Mouse (Mus musculus) neural tube, embryonic 15.5 days (tissue): ENCODE results near the gene Aamp. TPM values are rescaled to one million over a fixed set of nuclear protein-coding genes. Genes with fewer than 3 reads are reported as not detected.

Source experiments
- ATAC-seq: fragments of 200-750 bp; cut with Nextera tagmentation; 2 replicates; pipeline ENCODE4 v1.8.0; 2017; ENCODE audit warnings: mild to moderate bottlenecking, moderate TSS enrichment, moderate library complexity; ENCODE audit not compliant: low FRiP score
- H3K27ac ChIP-seq: fragments of 300-500 bp; sonication (generic); replicated peaks from 2 replicates; pipeline ENCODE4 v1.5.1; 2015; ENCODE audit warnings: mild to moderate bottlenecking, inconsistent platforms
- H3K27me3 ChIP-seq: fragments of 300-500 bp; sonication (generic); replicated peaks from 2 replicates; pipeline ENCODE4 v1.6.1; 2015; ENCODE audit warnings: inconsistent platforms
- H3K36me3 ChIP-seq: fragments of 300-500 bp; sonication (generic); 2 replicates; pipeline ENCODE4 v1.6.1; 2015; ENCODE audit warnings: inconsistent platforms
- H3K4me1 ChIP-seq: fragments of 300-500 bp; sonication (generic); 2 replicates; pipeline ENCODE4 v1.6.1; 2015; ENCODE audit warnings: inconsistent platforms
- H3K4me2 ChIP-seq: fragments of 300-500 bp; sonication (generic); 2 replicates; pipeline ENCODE4 v1.6.1; 2015; ENCODE audit warnings: inconsistent platforms, mild to moderate bottlenecking, moderate library complexity
- H3K4me3 ChIP-seq: fragments of 300-500 bp; sonication (generic); replicated peaks from 2 replicates; pipeline ENCODE4 v1.5.1; 2015; ENCODE audit warnings: mild to moderate bottlenecking, inconsistent platforms
- H3K9ac ChIP-seq: fragments of 300-500 bp; sonication (generic); replicated peaks from 2 replicates; pipeline ENCODE4 v1.6.1; 2015; ENCODE audit warnings: mild to moderate bottlenecking, inconsistent platforms
- H3K9me3 ChIP-seq: fragments of 300-500 bp; sonication (generic); replicated peaks from 2 replicates; pipeline ENCODE4 v1.6.1; 2016; ENCODE audit warnings: inconsistent platforms
- WGBS: fragments of 180-500 bp; shearing (Covaris S2); methylation state at CpG from one replicate; pipeline ENCODE4 v1.1.7; 2015; ENCODE audit warnings: mixed read lengths; 5-methylcytosine and 5-hydroxymethylcytosine counted together
- polyA plus RNA-seq: library from polyadenylated mRNA; unstranded; fragments of >200 nt; fragmentation: Nextera tagmentation; extraction: Ambion mirVana; gene quantifications from 2 replicates; pipeline ENCODE4 v1.2.1, GENCODE M21; 2015

Aamp gene
- polyA plus RNA-seq, 1 experiment from 2014 or later: 209 TPM

DNA sequence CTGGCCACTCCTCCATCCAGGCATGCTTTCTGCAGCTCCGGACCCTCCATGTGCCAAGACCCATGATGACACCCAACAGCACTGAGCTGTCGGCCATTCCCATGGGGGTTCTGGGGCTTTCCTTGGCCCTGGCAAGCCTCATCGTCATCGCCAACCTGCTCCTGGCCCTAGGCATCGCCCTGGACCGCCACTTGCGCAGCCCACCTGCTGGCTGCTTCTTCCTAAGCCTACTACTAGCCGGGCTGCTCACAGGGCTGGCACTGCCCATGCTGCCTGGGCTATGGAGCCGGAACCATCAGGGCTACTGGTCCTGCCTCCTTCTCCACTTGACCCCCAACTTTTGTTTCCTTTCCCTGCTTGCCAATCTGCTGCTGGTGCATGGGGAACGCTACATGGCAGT is 6.0 kb downstream of the Aamp start, which contains the start of gene Gpbar1:
Gpbar1 (plus strand) TSS at position 13 of the 400 bp plus-strand sequence.
- Histone ChIP-seq H3K4me3 (no peak within 1 kb of the TSS), H3K9me3 (no peaks in the 10 kb centered on the region), H3K4me1 (peaks cover 23% of the 10 kb centered on the region), H3K27me3 (no peaks in the 10 kb centered on the region), H3K9ac (no peak within 1 kb of the TSS), H3K27ac (no peak within 1 kb of the TSS), H3K36me3 (peaks cover 41% of the 10 kb centered on the region), H3K4me2 (no peak within 1 kb of the TSS)
- ATAC-seq: no peak
- 94% methylated on average over 10 of the region's 10 CpGs for WGBS

DNA sequence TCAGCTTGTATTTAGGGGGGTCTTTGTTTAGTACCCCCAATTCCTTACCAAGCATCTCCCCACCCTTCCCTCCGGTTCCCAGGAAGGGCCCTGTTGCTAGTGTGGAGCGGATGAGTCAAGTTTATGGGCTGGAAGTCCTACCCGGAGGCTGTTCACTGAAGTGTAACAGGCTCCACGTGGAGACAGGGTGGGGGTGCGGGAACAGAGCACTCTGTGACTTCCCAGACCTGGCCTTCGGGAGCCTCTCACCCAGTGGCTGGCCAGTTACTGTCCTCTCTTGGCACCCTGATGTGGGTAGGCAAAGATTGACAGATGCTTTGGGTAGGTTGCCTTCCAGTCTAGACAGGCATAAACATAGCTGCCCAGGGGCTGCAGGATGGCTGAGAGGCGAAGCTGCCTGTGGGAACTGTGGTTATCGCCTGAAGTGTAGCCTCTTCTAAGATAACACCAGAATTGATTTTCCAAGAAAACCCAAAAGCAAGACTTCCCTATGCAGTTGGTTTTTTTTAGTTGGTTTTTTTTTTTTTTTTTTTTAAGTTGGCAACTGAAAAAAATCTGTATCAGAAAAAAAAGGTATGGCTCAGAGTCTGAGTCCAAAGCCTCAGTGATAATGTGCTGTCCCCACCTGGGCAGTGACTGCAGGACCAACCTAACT is 6.5 kb downstream of the Aamp start:
- 49% methylated on average over 8 of the region's 8 CpGs for WGBS
- no peak for ATAC-seq
- H3K4me2 ChIP-seq: no peak overlapping the region

DNA sequence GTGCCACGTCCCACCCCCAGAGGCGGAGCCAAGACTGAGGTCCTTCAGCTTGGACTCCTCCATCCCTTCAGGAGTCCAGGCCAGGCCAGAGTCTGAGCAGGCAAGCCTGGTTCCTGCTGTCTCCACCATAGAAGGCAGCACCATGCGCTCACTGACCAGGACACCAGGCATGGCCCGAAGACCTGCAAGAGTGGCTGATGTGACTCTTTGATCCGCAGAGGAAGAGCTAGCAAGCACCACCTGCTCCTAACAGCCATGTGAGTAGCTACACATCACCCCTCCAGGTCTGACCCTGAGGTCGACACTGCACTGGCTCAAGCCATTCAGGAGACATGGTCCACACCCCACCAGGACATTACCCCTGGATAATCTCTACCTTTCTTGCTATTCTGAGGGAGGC is 7.5 kb downstream of the Aamp start:
- no peaks in the 10 kb centered on the region for H3K27me3 ChIP-seq
- no peak for ATAC-seq
- WGBS: 73% methylated on average over 6 of the region's 6 CpGs
- H3K9me3 ChIP-seq: no peaks in the 10 kb centered on the region
- H3K27ac ChIP-seq: no peak overlapping the region
- H3K4me3 ChIP-seq: no peak overlapping the region
- no peak overlapping the region for H3K4me2 ChIP-seq
- peaks cover 29% of the 10 kb centered on the region for H3K36me3 ChIP-seq
- H3K9ac ChIP-seq: no peak overlapping the region
- peaks cover 8% of the 10 kb centered on the region for H3K4me1 ChIP-seq

More for the DNA sequence above, 6.5 kb downstream of the Aamp start:
- H3K27me3 ChIP-seq: no peaks in the 10 kb centered on the region
- no peak overlapping the region for H3K9ac ChIP-seq
- no peaks in the 10 kb centered on the region for H3K9me3 ChIP-seq
- peaks cover 17% of the 10 kb centered on the region for H3K4me1 ChIP-seq
- H3K36me3 ChIP-seq: peaks cover 38% of the 10 kb centered on the region
- no peak overlapping the region for H3K4me3 ChIP-seq
- H3K27ac ChIP-seq: no peak overlapping the region

DNA sequence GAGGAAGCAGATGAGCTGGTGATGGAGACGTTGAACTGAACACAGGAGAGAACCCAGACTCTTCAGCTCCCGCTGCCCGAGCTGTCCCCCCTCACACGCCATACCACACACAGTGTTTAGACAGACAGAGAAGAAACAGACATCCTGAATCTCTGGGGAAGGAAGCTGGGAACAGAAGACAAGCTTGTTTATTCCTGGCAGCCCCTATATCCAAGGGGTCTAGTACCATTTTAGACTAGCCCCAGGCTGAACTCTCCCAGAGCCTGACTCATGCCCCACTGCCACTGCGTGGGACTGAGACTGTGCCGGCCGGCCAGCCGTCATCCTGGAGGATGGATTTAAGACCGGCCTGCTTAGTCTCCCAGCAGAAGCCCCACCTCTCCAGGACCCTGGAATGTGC is 9.5 kb downstream of the Aamp start:
- no peaks in the 10 kb centered on the region for H3K9me3 ChIP-seq
- no peak for ATAC-seq
- WGBS: 54% methylated on average over 9 of the region's 9 CpGs
- no peak overlapping the region for H3K4me2 ChIP-seq
- H3K9ac ChIP-seq: no peak overlapping the region
- H3K4me1 ChIP-seq: no peaks in the 10 kb centered on the region
- no peak overlapping the region for H3K27ac ChIP-seq
- H3K4me3 ChIP-seq: no peak overlapping the region
- H3K27me3 ChIP-seq: no peaks in the 10 kb centered on the region
- H3K36me3 ChIP-seq: peaks cover 8% of the 10 kb centered on the region

DNA sequence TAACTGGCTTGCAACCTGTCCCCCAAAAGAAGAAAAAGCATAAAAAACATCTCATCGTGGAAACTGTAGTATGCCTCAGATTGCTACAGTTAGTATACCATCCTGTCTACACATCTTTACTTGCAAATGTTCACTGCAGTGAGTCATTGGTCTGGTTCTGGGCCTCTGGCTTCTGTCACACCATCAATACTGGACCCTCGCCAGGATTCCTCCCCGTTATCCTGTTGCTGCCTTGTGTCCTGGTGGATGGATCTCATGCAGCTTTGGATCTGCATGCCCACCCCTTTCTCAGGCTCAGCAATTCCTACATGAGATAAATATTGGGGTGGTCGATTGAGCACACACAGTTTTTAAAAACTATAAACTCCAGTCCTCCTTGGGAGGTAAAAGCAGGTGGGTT is 12.9 kb downstream of the Aamp start:
- H3K27ac ChIP-seq: no peak overlapping the region
- H3K9me3 ChIP-seq: no peaks in the 10 kb centered on the region
- H3K4me3 ChIP-seq: no peak overlapping the region
- no peaks in the 10 kb centered on the region for H3K27me3 ChIP-seq
- H3K36me3 ChIP-seq: peaks cover 25% of the 10 kb centered on the region
- no peak overlapping the region for H3K9ac ChIP-seq
- WGBS: 74% methylated on average over 4 of the region's 4 CpGs
- H3K4me2 ChIP-seq: no peak overlapping the region
- H3K4me1 ChIP-seq: no peaks in the 10 kb centered on the region
- ATAC-seq: no peak

DNA sequence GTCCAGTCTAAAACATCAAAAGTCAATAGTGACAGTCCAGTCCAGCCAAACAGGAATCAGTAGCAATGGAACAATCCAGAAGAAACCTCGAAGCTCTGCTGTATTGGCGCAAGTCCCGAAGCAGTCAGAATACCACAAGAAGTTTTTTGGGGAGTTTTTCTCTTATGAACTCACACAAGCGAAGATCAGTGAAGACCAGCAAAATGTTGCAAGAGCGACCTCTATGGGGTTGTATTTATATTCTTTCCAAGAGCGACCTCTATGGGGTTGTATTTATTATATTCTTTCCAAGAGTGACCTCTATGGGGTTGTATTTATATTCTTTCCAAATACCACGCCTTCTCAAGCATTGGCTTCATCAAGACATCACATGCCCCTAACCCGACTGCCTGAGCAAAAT is 15.8 kb downstream of the Aamp start:
- WGBS: 91% methylated on average over 8 of the region's 8 CpGs
- H3K36me3 ChIP-seq: peaks cover 54% of the 10 kb centered on the region

DNA sequence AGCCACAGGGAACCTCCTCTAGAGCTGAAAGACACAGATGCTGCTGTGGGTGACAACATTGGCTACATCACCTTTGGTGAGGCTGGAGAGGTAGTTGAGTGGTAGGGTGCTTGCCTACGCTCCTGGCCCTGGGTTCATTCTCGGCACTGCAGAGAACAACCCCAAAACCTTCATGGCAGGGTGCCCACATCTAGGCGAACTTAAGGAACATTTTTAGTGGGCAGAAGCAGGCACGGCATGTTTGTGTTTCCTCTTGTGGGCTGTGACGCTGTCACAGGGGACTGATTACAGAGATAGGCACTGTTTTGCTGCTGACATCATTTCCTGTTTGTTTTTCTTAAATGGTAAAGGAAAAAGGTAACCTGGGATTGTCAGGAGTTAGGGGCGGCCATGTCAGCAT is 22.0 kb downstream of the Aamp start:
- Histone ChIP-seq H3K4me1 (no peaks in the 10 kb centered on the region), H3K9ac (no peak overlapping the region), H3K4me2 (no peak overlapping the region), H3K36me3 (peaks cover 77% of the 10 kb centered on the region), H3K27me3 (no peaks in the 10 kb centered on the region), H3K9me3 (no peaks in the 10 kb centered on the region), H3K27ac (no peak overlapping the region), H3K4me3 (no peak overlapping the region)
- no peak for ATAC-seq
- 90% methylated on average over 6 of the region's 6 CpGs for WGBS

More for the DNA sequence above, 15.8 kb downstream of the Aamp start:
- Histone ChIP-seq H3K27me3 (no peaks in the 10 kb centered on the region), H3K4me1 (no peaks in the 10 kb centered on the region), H3K27ac (no peak overlapping the region), H3K9me3 (no peaks in the 10 kb centered on the region), H3K4me2 (no peak overlapping the region), H3K9ac (no peak overlapping the region), H3K4me3 (no peak overlapping the region)
- no peak for ATAC-seq

DNA sequence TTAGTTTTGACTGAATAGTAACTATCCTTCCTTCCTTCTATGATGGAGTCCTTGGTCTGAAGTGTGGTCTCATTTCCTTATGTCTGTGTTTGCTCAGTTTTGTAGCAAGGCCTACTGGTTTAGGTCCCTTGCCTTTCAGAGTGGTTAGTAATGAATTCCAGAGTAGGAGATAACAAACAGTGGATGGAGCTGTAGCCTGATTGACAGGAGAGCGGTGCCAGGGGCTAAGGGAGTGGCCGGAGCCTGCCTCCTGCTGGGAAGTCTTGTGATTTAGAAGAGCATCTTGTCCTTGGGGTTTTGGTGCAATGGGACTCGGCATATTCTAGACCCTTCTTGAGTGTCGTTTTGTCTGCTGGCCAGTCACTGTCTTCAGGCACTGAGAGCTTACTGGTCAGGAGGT is 27.8 kb downstream of the Aamp start:
- H3K4me1 ChIP-seq: no peaks in the 10 kb centered on the region
- WGBS: 90% methylated on average over 4 of the region's 4 CpGs
- H3K9me3 ChIP-seq: no peaks in the 10 kb centered on the region
- H3K27me3 ChIP-seq: no peaks in the 10 kb centered on the region
- no peak overlapping the region for H3K9ac ChIP-seq
- H3K4me3 ChIP-seq: no peak overlapping the region
- peaks cover 69% of the 10 kb centered on the region for H3K36me3 ChIP-seq
- no peak overlapping the region for H3K4me2 ChIP-seq
- ATAC-seq: no peak
- no peak overlapping the region for H3K27ac ChIP-seq

DNA sequence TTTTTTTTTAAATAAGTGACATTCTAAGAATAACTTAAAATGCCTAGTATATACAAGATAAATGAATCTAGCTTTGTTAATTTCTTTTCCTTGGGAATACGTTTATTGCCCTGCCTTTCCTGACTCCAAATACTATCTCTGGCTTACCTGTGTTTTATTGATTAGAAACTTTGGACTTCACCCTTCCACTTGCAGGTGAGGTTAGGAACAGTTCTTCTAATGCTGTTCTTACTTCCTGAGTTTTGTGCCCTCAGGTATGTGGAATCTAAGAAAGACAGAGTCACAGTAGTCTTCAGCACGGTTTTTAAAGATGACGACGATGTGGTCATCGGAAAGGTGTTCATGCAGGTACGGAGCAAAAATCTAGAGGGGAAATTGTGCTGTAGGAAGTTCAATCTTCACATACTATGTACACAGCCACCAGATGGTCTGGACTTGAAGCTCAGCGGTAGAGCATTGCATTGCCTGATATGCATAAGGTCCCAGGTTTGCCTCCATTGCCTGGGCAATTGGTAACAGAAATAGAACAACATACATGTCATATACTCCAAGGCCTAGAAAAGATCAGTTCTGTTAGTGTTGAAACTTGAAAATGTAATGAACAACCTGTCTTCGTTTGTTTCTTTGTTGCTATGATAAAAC is 28.7 kb downstream of the Aamp start:
- no peak for ATAC-seq
- Histone ChIP-seq H3K4me3 (no peak overlapping the region), H3K27ac (no peak overlapping the region), H3K4me2 (no peak overlapping the region), H3K9ac (no peak overlapping the region), H3K9me3 (no peaks in the 10 kb centered on the region), H3K36me3 (peaks cover 72% of the 10 kb centered on the region), H3K27me3 (no peaks in the 10 kb centered on the region), H3K4me1 (no peaks in the 10 kb centered on the region)
- 98% methylated on average over 8 of the region's 8 CpGs for WGBS

DNA sequence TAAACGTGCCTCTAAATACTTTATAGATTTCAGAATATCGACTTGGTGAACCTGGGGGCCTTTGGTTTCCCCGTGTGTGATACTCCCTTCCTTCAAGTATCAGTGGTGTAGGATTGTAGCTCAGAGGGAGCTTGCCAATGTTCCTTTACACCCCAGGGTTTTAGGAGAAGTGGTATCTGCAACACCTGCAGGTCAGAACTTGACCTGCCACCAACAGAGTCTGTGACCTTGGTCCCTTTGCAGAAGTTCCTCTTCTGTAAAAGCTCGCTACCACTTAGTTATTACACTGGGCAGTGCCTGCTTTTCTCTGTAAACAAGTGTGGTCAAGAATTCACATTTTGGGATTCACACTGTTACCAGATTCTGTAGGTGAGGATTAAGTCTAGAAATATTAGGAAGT is 34.4 kb downstream of the Aamp start:
- H3K4me3 ChIP-seq: no peak overlapping the region
- no peak for ATAC-seq
- no peak overlapping the region for H3K4me2 ChIP-seq
- H3K27me3 ChIP-seq: no peaks in the 10 kb centered on the region
- peaks cover 60% of the 10 kb centered on the region for H3K36me3 ChIP-seq
- no peak overlapping the region for H3K27ac ChIP-seq
- no peaks in the 10 kb centered on the region for H3K4me1 ChIP-seq
- no peaks in the 10 kb centered on the region for H3K9me3 ChIP-seq
- H3K9ac ChIP-seq: no peak overlapping the region
- 92% methylated on average over 4 of the region's 4 CpGs for WGBS

DNA sequence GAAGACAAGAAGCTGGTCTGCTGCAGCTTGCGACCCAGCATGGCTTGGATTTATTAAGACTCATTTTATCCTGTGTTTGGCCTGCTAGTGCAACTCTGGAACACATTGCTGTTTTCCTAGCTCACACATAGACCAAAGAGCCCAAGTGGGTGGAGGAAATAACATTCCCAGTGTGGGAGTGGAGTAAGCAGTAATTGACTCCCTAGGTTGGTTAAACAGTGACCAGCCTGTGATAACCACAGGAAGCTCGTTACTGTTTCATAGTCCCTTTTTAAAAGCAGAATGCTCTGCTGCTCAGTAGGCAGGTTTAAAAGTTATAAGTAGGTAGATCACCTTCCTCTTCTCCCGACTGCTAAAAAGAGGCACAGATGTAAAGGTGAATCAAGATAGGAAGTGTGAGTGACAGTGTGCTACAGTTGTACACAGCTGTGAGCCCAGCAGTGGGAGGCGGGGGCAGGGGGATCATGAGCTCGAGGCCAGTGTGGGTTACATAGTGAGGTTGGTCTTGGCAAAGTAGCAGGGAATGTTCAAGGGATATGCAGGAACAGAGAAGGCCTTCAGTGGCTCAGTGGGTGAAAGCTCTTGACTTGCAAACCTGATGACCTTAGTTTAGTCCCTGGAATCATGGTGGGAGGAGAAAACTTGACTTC is 35.1 kb downstream of the Aamp start:
- 66% methylated on average over 5 of the region's 5 CpGs for WGBS
- peaks cover 55% of the 10 kb centered on the region for H3K36me3 ChIP-seq

DNA sequence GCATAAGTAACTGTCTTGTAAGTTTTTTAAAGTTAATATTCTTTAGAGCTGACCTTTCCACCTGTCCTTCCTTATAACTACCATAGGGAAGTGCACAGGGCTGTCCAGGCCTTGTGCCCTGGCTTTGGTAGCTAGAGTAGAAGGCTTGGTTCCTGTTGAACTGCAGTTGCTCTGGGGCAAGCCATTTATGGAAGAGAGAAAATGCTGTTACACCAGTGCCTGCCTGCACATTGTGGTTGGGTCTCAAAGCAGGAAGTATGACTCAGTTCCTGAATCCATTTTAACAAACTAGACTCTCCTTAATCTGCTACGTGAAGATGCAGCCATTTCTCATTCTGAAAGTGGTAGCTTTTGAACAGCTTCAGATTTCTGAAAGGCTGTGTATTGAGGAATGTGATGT is 35.7 kb downstream of the Aamp start:
- no peaks in the 10 kb centered on the region for H3K27me3 ChIP-seq
- H3K9ac ChIP-seq: no peak overlapping the region
- H3K4me2 ChIP-seq: no peak overlapping the region
- no peaks in the 10 kb centered on the region for H3K9me3 ChIP-seq
- 0 out of 2 replicates have a peak overlapping the region, but pooled peaks have one; percentile 7 for H3K27ac ChIP-seq
- no peaks in the 10 kb centered on the region; the same call in 1 of the 2 replicates for H3K4me1 ChIP-seq
- ATAC-seq: no peak
- H3K36me3 ChIP-seq: peaks cover 49% of the 10 kb centered on the region
- WGBS: 81% methylated on average over 1 of the region's 1 CpGs
- no peak overlapping the region for H3K4me3 ChIP-seq

More for the DNA sequence above, 35.1 kb downstream of the Aamp start:
- H3K27me3 ChIP-seq: no peaks in the 10 kb centered on the region
- no peaks in the 10 kb centered on the region for H3K9me3 ChIP-seq
- no peaks in the 10 kb centered on the region for H3K4me1 ChIP-seq
- no peak for ATAC-seq
- H3K9ac ChIP-seq: no peak overlapping the region
- H3K4me2 ChIP-seq: no peak overlapping the region
- H3K27ac ChIP-seq: 0 out of 2 replicates have a peak overlapping the region, but pooled peaks have one; percentile 7
- H3K4me3 ChIP-seq: no peak overlapping the region
